Mouse (Mus musculus): ENCODE measurements around the gene A930018P22Rik.
A peak's percentile ranks its signal among the peaks of the same experiment; 100 is the strongest.

The A930018P22Rik gene

DNA sequence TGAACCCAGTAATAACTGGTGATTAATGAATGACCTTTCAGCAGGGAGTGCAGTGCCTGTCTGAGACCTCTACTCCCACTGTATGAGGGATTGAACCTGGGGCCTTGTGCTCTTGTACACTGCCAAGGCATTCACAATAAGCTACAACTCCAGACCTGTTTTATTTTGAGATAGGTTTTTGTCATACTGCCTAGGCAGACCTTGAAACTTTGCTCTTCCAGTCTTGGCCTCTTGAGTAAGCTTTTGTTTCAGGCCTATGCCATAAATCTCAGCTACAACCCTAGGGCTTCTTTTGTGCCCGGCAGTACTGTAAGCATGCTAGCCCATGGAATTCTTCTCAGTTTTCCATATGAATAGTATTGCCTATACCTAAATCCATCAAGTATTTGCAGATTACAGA, 3.5 kb upstream of the A930018P22Rik start:
- DNase-seq (ENCODE audit: low spot score) = no peak

DNA sequence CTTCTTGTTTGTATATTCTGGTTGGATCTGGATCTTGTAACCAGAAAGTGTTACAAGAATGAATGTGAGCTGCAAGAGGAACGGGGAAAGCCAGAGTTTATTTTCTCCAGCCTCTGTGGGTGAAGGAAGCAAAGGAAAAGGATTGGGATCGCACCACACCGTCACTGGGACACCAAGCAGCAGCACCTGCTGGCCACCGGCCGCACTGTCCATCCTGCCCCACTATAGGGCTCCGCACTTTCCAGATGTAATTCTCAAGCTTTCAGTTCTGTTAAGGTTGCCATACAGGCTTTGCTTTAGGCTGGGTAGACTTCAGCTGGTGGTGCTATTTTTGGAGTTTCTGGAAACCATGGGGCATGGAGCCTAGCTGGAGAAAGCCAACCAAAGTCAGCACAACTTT, 2.3 kb upstream of the A930018P22Rik start:
- DNase-seq (ENCODE audit: low spot score) = no peak

DNA sequence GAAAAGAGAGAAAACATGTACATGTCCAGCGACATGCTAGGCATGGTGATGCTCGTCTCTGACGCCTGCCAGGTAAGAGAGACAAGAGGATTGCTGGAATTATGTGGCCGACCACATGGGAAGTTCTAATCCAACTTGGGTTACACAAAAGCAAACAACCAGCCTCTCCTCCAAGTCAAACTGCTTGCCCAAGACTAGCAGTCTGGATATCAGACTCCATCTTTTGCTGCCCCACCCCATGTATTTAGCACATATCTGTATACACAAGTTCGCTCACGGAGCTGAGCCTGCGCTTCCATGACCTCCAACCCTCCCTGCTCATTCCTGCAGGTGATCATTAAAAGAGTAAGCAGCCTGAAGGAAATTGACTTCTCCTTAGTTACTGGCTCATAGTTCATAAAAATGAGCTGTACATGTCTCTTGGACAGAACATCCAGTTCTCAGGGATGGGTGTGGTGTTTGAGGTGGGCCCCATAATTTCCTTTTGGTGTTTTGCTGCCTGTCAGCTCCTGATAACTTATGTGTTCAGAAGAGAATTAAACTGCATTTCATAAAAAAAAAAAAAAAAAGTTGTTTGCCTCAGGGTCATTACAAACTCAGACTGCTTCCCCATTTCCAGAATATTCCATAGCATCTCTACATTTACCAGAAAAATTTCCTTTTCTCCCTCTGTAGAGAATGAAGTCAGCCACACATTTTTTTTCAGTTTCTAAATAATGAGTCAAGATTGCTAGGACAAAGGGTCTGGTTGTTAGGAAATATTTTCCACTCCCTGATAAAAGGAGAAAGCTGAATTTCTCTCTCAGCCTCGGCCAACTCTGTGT, 676 bp upstream of the A930018P22Rik start:
- DNase-seq (ENCODE audit: low spot score) = no peak

DNA sequence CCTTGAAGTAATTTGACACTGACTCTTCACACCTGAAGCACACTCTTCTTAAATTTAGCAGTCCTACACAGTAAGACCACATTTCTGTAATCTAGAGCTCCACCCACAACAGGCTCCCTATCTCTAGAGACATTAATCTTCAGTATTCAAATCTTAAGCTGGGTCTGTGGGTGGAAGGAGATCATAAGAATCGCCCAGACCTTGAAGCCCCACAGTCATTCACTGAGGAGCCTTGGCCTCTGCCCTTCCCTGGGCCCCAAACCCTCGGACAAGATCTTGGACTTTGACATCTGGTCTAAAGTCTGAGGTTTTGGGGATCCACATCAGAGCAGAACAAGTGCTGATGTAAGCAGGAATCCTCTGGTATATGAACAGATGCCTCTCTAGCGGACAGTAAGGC, 971 bp downstream of the A930018P22Rik start:
- DNase-seq (ENCODE audit: low spot score) = no peak

DNA sequence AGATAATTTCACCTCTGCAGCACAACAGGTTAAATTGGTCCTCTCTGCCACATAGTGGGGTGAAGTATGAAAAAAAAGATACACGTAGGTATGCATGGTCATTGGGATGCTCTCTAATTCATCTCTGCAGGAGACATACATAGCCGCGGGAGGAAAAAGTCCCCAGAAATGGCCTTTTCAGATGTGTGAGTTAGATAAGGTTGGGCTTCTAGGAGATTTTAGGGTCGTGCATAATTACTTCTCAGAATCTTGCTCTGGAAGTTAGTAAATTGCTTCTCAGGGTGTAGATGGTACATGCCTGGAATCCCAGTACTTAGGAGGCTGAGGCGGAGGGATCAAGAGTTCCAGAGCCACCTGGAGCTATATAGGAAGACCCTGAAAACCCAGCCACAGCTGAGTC, 1.5 kb downstream of the A930018P22Rik start:
- DNase-seq (ENCODE audit: low spot score) = no peak

DNA sequence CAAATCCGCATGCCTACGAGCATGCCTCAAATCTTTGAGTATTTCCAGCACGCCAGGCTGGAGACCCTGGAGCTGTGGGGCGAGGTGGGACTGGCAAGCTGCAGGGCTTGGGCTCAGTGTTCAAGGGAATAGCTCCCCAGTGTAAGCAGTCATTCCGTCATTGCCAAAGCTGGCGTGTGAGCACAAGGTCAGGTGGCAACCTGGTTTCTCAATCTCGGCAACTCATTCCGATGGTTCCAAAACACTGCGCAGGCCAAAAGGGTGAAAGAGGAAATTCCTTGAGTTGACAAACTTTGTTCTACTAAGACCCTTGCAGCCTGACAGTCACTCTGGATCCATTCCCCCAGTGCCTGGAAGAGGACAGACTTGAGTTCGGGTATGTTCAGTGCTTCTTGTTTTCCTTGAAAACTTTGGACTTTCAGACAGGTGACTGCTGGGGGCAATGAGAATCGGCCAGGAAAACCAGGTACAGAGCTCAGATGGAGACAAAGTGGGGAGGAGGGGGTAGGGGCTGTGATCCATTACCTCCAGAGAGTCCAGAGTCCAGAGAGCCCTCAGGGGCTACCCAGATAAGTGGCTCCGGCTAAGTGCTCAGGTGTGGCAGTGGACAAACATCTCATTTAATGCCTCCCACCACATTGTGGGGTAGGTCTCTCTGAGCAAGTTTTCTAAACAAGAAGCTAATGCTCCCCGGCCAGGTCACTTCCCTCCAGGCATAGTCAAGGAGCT, 6.4 kb downstream of the A930018P22Rik start:
- DNase-seq (ENCODE audit: low spot score) = no peak

DNA sequence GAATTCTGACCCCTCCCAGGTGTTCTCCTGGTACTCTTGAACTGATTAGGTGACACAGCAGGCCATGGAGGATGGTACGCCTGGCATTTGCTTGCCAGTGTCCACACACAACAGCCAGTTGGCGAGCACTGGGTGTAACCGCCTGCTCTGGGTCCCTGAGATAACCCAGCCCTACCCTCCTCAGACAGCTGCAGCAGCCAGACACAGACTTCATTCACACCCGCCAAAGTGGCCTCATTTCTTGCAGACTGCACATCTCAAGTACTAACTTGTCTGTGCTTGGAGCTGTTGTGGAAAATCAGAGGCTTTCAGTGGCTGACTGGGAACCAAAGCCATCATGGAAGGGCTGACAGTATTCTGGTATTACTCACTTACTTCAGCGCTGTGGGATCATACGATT, 7.6 kb downstream of the A930018P22Rik start:
- DNase-seq (ENCODE audit: low spot score) = no peak

DNA sequence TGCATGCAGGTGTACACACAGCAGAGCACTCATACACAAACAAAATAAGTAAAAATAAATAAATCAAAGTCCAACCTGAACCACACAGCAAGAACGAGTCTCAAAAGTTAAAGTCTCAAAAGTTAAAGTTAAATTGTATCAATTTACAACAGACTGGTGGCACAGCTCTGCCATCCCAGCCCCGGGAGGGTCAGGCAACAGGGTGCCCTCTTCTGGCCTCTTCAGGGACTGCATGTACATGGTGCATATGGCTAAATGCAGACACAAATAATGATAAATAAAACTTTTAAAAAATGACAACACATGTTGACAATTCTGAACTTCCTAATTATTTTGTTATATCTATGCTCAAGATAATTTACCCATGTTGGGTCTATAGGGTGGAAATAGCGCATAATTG, 8.4 kb downstream of the A930018P22Rik start:
- DNase-seq (ENCODE audit: low spot score) = no peak

DNA sequence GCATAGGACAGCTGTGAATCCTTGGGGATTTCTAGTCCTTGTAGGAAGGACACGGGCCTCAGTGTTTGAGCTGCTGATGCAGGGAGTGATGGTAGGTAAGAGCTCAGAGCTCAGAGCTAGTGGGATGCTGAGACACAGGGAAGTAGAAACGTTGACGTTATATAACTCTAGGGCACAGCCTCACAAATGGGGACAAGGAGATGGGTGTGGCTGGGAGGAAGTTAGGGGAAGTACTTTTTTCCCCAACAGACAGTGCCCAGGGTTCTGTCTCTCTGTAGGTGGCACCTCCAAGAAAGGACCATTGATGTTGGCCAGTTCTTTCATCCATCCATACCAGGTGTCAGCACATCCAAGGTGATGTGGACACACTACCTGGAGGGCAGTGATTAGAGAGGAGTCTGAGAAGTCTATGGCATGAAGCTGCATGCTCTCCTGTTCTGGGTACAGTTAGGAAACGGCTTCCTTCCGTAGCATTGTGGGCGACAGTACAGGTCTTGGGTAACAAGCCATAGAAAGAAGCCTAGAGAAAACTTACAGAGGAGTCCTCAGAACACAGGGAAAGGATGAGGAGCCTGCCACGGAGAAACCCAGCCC, 9.8 kb downstream of the A930018P22Rik start:
- no peak for DNase-seq (ENCODE audit: low spot score)

DNA sequence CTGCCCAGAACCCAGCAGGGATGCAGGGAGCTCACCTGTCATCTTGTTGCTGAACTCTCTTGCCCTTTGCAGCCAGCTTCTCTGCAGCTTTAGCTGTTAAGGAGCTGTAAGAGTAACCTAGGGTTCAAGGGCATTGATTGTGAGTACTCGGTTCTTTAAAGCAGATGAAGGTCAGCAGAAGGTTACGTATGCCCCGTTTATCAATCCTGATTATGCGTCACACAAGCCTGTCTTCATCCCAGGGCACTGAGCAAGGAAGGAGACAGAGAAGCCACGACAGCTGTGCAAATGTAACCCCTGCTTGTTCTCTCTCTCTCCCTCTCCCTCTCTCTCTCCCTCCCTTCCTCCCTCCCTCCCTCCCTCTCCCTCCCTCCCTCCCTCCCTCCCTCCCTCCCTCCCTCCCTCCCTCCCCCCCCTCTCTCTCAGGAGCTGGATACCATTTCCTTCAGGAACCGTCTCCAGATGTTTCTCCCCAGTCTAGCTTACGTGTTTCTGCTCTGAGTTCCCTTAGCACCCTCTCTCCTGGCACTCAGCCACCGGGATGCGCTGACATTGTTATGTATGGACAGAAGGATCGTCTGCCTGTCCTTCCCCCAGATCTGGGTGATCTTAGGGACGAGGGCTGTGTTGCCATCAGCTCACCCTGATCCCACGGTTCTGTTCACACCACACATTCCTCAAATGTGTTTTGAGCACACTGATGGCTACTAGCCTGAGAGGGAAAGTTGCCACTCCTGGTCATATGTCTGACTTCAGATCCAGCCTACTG, 10.7 kb downstream of the A930018P22Rik start:
- no peak for DNase-seq (ENCODE audit: low spot score)

DNA sequence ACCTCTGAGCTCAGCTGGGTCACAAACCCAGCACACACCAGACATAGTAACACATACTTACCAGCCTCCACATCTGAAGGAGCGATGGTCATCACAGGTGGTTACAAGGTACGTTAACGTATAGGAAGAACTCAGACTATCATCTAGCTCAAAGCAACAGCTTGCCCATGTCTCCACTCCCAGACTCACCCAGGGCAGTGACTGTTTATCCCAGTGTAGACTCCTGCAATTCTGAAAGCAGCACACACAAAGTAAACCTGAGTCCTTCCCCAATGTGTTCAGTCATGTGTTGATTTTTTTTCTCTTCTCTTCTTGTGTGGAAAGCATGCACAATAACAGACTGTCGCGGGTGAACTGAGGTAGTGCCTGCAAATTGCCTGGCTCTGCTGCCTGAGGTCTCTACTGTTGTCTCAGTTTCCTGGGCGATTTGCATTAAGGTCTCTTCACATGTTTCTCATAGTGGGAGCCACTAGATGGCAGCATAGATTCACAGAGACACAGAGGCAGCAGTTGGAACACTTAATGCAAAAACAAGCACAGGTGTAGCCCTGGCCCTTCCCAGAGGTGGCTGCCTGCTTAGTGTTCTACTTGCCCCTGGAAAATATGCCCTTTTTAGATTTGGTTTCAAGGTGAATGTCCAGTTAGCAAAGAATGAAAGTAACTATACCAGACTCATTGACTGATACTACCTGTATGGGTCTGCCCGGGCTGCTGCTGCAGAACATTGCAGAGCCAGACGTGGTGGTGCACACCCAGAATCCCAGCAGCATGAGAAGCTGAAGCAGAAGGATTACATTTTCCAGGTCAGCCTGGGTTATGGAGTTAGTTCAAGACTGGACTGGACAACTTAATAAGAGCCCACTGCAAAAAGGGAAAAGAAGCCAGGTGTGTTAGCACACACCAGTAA, 11.8 kb downstream of the A930018P22Rik start:
- peak; percentile 70 for DNase-seq (ENCODE audit: low spot score)

DNA sequence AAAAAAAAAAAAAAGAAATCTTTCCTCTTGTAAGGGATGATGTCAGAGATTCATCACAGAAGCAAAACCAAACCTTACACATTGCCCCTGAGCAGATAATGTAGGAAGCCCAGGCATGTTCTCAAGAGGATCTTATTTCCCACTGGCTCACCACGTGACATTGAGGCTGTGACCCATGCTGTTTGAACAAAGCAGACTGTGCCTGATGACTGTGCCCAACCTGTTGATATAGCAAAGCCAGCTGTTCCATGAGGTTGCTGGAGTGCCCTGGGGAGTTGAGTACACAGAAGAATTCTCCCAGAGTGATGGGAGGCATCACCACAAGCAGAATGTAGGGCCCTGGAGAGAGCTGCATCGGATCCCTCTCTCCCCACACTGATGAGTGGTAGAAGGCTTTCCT, 13.4 kb downstream of the A930018P22Rik start:
- no peak for DNase-seq (ENCODE audit: low spot score)

DNA sequence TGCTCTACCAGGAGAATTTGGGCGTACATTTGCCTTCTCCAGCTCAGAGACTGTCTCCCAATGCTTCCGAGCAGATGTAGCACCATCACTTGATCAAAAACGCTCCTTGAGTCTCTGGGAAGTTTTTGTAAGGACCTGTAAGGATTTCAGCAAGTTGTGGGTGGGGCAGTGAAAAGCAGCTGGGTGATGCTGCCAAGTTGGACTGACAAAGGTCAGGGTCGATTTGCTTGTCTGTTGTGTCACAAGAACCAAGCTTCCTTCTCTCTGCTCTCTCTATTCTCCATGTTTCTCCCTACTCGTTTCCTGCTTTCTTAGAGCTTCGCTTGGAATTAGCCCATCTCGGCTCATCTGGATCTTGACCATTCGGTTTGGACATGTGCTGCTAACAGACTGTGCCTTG, 19.6 kb downstream of the A930018P22Rik start:
- DNase-seq (ENCODE audit: low spot score) = no peak

DNA sequence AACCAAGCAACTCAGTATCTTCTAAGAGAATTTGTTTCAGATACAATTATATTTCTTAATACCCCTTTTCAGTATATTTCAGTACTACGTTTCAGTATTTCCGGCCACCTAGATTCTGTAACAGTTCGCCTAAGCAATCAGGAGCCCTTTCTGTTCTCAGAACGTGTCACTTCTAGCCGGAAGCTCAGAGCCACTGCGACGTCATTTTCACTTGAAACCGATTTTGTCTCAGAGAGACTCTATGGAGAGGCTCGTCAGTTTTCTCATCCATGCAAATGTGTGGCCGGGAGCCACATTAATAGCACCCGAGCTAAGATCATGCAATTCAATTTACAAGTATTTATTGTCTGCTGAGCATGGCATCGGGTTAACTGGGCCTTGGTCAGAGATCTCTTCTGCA, 21.4 kb downstream of the A930018P22Rik start:
- DNase-seq (ENCODE audit: low spot score) = no peak

DNA sequence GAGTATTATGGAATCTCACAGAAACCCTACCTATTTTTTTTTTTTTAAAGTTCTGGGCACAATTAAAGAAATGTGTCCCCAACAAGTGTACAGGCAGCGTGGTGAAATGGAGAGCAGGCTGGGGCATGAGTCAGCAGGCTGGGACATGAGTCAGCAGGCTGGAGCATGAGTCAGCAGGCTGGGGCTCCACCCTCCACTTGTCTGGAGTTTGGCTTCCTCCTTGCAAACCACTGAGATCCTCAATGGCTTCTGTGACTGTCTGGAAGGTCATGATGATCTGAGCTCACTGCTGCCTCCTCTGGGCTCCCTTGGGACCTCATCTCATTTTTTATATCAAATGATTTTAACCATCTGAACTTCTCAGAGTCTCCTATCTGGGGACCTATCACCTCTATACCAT, 23.4 kb downstream of the A930018P22Rik start:
- DNase-seq (ENCODE audit: low spot score) = no peak

DNA sequence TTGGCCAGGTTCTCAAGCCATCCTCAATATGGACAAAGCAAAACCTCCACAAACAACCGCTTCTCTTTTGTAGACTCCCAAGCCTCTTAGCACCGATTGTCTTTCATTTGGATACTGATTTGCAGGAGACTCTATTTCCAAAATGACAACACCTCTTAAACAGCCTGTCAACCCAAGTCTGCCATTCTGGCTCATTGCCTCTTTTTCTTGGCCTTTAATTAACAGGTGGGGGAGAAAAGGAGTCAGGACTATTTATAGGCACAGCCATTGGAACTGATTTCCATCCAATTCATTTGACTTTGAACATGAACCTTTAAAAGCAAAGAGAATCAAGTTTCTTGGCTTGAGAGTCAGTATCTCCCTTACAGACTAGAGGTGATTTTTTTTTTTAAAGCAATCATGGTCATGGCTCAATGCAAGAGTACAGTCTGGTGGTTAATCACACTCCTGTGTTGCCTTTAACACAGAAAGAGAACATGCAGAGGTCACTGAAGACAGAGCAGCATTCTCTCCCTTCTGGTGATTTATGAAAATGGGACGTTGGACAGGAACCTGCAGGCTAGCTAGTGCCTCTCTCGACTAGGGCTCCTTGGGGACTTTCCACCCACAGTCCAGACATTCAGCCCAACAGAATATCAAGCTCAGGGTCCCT, 25.5 kb downstream of the A930018P22Rik start:
- DNase-seq (ENCODE audit: low spot score) = no peak

DNA sequence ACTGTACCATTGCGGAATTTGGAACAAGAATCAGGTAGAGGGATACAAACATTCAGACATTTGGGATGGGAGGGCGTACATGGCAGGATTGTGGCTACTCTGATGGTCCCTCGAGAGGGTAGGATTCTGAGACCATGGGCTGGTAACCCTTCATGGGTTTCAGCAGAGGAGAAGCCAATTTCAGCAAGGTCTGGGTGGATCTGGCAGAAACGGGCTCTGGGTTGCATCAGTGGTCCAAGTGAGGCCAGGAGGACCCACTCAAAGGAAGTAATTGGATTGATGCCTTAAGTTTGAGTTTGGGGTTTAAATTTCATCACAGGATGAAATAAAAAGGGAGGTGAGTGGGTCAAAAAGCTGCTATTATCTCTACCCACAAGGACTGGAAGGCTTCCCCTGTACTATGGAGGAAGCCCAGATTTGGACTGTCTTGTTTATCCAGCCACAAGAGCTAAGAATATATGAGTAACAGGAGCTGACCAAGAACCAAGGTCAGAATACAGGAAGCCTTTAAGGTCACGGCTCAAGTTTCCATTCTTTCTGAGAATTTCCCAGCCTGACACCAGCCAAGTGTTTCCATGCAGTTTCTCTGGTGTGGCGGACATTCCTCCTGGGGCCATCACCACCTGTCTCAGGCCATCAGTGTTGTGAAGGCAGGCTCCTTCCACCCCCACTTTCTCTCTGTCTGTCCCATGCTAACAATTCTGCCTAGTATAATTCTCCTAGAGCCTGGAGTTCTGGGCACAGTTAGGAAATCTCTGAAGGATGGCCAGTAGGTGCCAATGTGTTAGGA, 28.2 kb downstream of the A930018P22Rik start:
- DNase-seq (ENCODE audit: low spot score) = no peak

DNA sequence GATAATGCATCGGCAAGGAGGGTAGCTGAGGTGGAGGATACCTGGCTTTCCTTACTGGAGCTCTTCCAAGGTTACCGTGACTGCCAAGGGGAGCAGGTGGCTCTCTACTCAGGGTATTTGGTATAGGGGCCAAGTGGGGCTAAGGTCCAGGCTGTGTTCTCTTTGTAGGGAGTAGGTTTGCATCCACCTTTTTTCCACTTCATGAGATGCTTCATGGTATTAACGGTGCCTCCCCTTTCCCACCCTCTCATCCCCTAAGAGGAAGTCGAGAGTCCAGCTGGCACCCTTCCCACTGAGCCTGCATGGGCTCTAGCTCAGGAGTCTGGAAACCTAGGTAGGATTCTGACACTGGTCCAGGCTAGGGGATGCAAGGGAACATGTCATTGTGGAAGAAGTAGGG, 30.8 kb downstream of the A930018P22Rik start:
- no peak for DNase-seq (ENCODE audit: low spot score)

DNA sequence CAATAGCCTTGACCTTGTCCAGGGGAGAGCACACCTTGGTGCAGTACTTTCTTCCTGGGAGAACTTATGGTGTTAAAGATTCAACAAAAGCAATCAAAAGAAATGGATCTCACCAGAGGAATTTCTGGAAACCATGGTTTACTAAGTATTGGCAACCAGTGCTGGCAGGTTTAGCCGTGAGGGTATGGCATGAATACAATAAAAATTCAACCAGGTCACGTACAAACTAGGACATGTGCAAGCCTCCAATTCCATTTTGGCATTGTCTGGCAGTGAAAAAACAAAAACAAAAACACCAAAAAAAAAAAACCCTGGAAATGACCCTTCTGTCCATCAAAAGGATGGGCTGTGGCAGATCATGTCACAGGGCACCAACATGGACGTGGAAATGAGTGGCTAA, 31.3 kb downstream of the A930018P22Rik start:
- no peak for DNase-seq (ENCODE audit: low spot score)

DNA sequence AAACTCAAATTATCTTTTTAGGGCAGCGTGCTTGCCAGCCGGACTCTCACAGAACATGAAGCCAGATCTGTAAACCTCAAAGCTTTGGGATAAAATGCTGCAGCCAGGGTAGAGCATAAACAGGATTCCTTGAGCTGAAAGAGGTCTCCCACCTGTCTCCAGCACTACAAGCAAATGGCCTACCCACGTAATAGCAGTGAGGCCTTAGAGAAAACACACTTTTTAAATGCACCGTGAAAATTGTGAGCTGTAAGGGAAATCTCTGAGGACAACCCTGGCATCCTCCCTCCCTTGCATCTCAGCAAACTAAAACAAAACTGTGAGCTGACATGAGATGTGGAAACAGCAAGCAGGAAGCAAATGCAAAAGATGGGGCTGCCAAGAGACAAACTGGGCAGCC, 35.3 kb downstream of the A930018P22Rik start:
- no peak for DNase-seq (ENCODE audit: low spot score)
